Mouse (Mus musculus) limb, embryonic 15.5 days (tissue): ENCODE measurements around the gene Abtb2. TPM values are rescaled to one million over a fixed set of nuclear protein-coding genes. Genes with fewer than 3 reads are reported as not detected.
A peak's percentile ranks its signal among the peaks of the same experiment; 100 is the strongest.

ENCODE experiments used
- ATAC-seq: fragments of 200-750 bp; cut with Nextera tagmentation; 2 replicates; pipeline ENCODE4 v1.8.0; 2017; ENCODE audit warnings: low read depth, moderate TSS enrichment; ENCODE audit not compliant: insufficient number of reproducible peaks, low FRiP score, low TSS enrichment
- H3K27ac ChIP-seq: fragments of 300-500 bp; sonication (generic); 2 replicates; pipeline ENCODE4 v1.5.1; 2015; ENCODE audit warnings: moderate library complexity, mild to moderate bottlenecking, inconsistent platforms
- H3K27me3 ChIP-seq: fragments of 300-500 bp; sonication (generic); 2 replicates; pipeline ENCODE4 v1.6.1; 2015; ENCODE audit warnings: inconsistent platforms
- H3K36me3 ChIP-seq: fragments of 300-500 bp; sonication (generic); 2 replicates; pipeline ENCODE4 v1.6.1; 2015; ENCODE audit warnings: inconsistent platforms
- H3K4me1 ChIP-seq: fragments of 300-500 bp; sonication (generic); 2 replicates; pipeline ENCODE4 v1.6.1; 2015; ENCODE audit warnings: inconsistent platforms
- H3K4me2 ChIP-seq: fragments of 300-500 bp; sonication (generic); 2 replicates; pipeline ENCODE4 v1.6.1; 2015; ENCODE audit warnings: mild to moderate bottlenecking, inconsistent platforms
- H3K4me3 ChIP-seq: fragments of 300-500 bp; sonication (generic); 2 replicates; pipeline ENCODE4 v1.5.1; 2015; ENCODE audit warnings: mild to moderate bottlenecking, inconsistent platforms
- H3K9ac ChIP-seq: fragments of 300-500 bp; sonication (generic); 2 replicates; pipeline ENCODE4 v1.6.1; 2015; ENCODE audit warnings: inconsistent platforms
- H3K9me3 ChIP-seq: fragments of 300-500 bp; sonication (generic); 2 replicates; pipeline ENCODE4 v1.6.1; 2016; ENCODE audit warnings: inconsistent platforms
- WGBS: fragments of 180-500 bp; shearing (Covaris S2); methylation state at CpG from one replicate; pipeline ENCODE4 v1.1.7; 2015; 5-methylcytosine and 5-hydroxymethylcytosine counted together
- polyA plus RNA-seq: library from polyadenylated mRNA; unstranded; fragments of >200 nt; fragmentation: Nextera tagmentation; extraction: Ambion mirVana; gene quantifications from 2 replicates; pipeline ENCODE4 v1.2.1, GENCODE M21; 2015

Abtb2 gene
- polyA plus RNA-seq, 1 experiment from 2014 or later: 16.7 TPM

DNA sequence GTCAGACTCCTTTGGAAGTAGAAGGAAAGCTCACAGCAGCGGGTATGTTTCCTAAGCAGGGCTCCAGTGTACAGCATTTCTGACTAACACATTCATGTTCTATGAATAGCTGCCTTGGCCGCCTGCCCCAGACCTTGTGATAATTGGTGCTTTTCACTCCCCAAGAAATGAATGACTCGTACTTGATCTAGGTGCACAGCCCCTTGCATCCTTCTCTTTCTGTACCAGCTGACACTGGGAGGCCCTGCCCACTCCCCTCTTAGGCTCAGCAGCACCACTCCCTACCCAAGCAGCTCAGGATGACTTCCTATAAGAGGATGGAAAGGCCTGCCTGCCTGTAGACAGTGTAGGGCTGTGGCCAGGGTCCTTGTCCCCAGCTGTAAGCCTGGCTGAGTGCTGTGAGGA, 104.2 kb downstream of the Abtb2 start:
- 49% methylated on average over 3 of the region's 3 CpGs for WGBS
- Histone ChIP-seq H3K36me3 (no peaks in the 10 kb centered on the region), H3K27ac (peak overlapping the region; percentile 61), H3K27me3 (no peaks in the 10 kb centered on the region), H3K4me2 (no peak overlapping the region), H3K9me3 (no peaks in the 10 kb centered on the region), H3K4me1 (peaks cover 52% of the 10 kb centered on the region), H3K4me3 (no peak overlapping the region), H3K9ac (no peak overlapping the region)
- peak; percentile 69 for ATAC-seq

DNA sequence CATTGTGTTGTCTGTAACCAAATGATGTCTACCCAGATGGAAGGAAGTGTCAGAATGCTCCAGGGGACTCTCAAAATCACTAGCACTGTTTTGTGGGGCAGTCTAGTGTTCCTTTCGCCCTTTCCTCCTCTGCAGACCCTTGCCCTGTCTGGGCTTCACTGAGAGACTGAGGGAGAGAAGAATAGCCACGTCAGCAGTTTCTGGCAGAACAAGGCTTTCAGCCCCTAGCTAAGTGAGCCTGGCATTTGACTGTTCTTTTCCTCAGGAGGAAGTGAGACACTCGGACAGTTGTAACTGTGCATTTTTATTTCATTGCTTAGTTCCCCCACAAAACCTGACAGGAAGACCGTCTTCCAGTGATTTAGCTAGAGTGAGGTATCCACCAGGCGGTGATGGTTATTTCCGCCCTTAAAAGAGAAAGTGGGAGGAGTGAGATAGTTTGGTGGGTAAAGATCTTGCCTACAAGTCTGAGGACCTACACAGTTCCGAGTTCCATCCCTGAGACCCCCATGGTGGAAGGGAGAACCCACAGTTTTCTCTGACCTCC, 106.5 kb downstream of the Abtb2 start:
- H3K4me2 ChIP-seq: no peak overlapping the region
- H3K27ac ChIP-seq: peak overlapping the region; percentile 28
- no peaks in the 10 kb centered on the region for H3K36me3 ChIP-seq
- 63% methylated on average over 7 of the region's 7 CpGs for WGBS
- H3K4me3 ChIP-seq: no peak overlapping the region
- no peaks in the 10 kb centered on the region for H3K27me3 ChIP-seq
- H3K9ac ChIP-seq: no peak overlapping the region
- peaks cover 60% of the 10 kb centered on the region for H3K4me1 ChIP-seq
- no peaks in the 10 kb centered on the region for H3K9me3 ChIP-seq
- no peak for ATAC-seq

GRCm38 (mm10) chr2:103673609-103674008, 107.5 kb downstream of the Abtb2 start:
- Histone ChIP-seq H3K4me3 (no peak overlapping the region), H3K9me3 (no peaks in the 10 kb centered on the region), H3K9ac (no peak overlapping the region), H3K36me3 (no peaks in the 10 kb centered on the region), H3K27ac (no peak overlapping the region), H3K4me2 (no peak overlapping the region), H3K4me1 (peaks cover 50% of the 10 kb centered on the region), H3K27me3 (no peaks in the 10 kb centered on the region)
- WGBS: 78% methylated on average over 4 of the region's 4 CpGs
- no peak for ATAC-seq

DNA sequence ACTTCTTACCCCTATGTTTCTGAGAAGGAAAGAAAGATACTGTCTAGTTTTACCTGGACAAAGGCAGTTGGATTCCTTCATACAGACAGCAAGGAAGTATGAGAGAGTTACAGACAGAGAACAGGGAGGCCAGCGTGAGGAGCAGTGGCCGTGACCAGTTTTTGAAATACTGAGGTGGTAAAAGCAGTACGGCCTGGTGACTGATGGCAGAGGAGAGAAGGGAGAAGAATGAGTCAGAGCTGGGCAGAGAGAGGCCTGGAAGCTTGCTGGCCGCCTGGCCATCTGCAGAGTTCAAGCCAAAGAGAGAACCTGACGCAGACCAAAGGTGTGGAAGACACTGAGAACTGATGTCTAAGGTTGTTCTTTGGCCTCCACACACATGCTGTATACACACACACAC, 109.3 kb downstream of the Abtb2 start:
- ATAC-seq: no peak
- Histone ChIP-seq H3K4me2 (no peak overlapping the region), H3K27me3 (no peaks in the 10 kb centered on the region), H3K4me1 (peaks cover 43% of the 10 kb centered on the region), H3K36me3 (no peaks in the 10 kb centered on the region), H3K4me3 (no peak overlapping the region), H3K27ac (no peak overlapping the region), H3K9ac (no peak overlapping the region), H3K9me3 (no peaks in the 10 kb centered on the region)
- WGBS: 88% methylated on average over 5 of the region's 5 CpGs

DNA sequence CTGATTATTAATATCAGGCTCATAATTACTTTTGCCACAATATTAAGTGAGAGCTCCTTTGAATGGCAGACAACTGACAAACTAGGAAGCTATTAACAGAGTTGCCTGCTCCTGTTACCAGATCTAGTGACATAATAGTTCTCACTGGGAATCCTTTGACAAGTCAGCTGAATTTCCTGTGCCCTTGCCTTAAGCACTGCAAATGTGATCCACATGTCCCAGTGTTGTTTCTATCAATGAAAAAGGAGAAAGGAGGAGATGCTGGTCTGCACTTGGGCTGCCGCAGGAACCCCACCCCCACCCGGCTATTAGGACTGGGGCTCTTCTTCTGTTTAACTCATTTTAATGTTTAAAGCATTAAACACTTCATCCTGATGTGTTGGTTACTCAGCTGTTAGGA, 110.7 kb downstream of the Abtb2 start:
- Histone ChIP-seq H3K27ac (no peak overlapping the region), H3K4me2 (no peak overlapping the region)
- no peak for ATAC-seq

GRCm38 (mm10) chr2:103677614-103678369, 111.7 kb downstream of the Abtb2 start:
- no peak for ATAC-seq
- Histone ChIP-seq H3K9me3 (no peaks in the 10 kb centered on the region), H3K9ac (no peak overlapping the region), H3K27me3 (no peaks in the 10 kb centered on the region), H3K4me3 (no peak overlapping the region), H3K36me3 (no peaks in the 10 kb centered on the region), H3K27ac (no peak overlapping the region), H3K4me2 (no peak overlapping the region), H3K4me1 (peaks cover 38% of the 10 kb centered on the region)
- WGBS: 78% methylated on average over 7 of the region's 7 CpGs

More for the DNA sequence above, 110.7 kb downstream of the Abtb2 start:
- no peaks in the 10 kb centered on the region for H3K27me3 ChIP-seq
- no peaks in the 10 kb centered on the region for H3K36me3 ChIP-seq
- H3K9ac ChIP-seq: no peak overlapping the region
- no peak overlapping the region for H3K4me3 ChIP-seq
- H3K9me3 ChIP-seq: no peaks in the 10 kb centered on the region
- WGBS: 38% methylated on average over 2 of the region's 2 CpGs
- H3K4me1 ChIP-seq: peaks cover 44% of the 10 kb centered on the region

DNA sequence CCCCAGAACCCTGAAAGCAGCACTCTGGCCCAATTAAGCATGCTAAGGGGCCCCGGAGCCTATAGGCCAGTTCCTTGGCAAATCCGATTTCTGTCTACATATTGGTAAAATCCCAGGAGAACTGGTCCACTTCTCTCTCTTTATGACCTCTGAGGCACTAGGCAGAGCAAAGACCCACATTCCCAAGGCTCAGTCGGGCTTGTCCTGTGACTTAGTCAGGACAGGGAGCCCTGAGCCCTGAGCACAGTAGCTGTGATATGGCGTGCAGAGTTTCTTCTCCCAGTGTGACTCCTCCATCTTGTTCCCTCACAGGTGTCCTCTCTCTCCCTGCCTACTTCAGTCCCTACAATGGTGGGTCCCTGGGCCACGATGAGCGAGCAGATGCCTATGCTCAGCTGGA, 112.3 kb downstream of the Abtb2 start:
- Histone ChIP-seq H3K4me3 (no peak overlapping the region), H3K4me2 (no peak overlapping the region), H3K27ac (no peak overlapping the region), H3K9ac (no peak overlapping the region), H3K36me3 (no peaks in the 10 kb centered on the region), H3K9me3 (no peaks in the 10 kb centered on the region), H3K4me1 (peaks cover 39% of the 10 kb centered on the region), H3K27me3 (no peaks in the 10 kb centered on the region)
- no peak for ATAC-seq
- 84% methylated on average over 6 of the region's 6 CpGs for WGBS

DNA sequence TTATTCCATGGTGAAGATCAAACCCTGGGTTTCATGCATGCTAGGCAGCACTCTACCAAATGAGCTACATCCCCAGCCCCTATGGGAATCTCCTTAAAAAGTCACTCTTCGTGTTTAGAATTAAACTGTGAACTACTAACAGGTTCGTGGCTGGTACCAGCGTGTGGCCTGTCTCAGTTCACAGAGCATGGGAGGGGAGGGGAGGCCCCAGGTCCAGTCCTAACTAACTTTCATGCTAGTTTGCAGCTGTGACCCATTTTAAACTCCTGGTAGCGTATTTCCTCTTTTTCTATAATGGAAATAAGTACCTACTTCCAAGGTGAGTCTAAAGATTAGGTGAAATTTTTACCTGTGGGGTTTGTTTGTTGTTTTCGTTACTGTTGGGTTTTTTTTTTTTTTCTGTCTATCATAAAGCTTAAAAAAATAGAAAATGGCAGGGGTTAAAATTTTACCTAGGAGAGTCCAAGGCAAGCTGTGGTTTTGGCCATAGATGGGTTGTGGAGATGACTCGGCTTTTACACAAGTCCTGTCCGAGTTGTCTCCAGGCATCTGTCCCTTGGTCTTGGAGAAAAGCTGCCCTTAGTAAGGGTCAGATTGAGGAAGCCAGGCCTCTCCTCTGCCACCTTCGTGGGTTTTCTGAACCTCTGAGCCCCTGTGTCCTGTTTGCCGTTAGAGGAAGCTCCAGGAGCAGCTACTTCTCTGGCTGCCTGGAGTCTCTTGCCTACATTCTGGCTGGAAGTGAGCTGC, 114.4 kb downstream of the Abtb2 start:
- no peak for ATAC-seq
- no peaks in the 10 kb centered on the region for H3K9me3 ChIP-seq
- 73% methylated on average over 9 of the region's 9 CpGs for WGBS
- H3K27ac ChIP-seq: no peak overlapping the region
- no peak overlapping the region for H3K9ac ChIP-seq
- H3K4me1 ChIP-seq: peaks cover 44% of the 10 kb centered on the region
- no peaks in the 10 kb centered on the region for H3K36me3 ChIP-seq
- H3K4me3 ChIP-seq: no peak overlapping the region
- no peak overlapping the region for H3K4me2 ChIP-seq
- no peaks in the 10 kb centered on the region for H3K27me3 ChIP-seq

GRCm38 (mm10) chr2:103681149-103681548, 115.0 kb downstream of the Abtb2 start:
- Histone ChIP-seq H3K4me1 (peaks cover 47% of the 10 kb centered on the region), H3K9me3 (no peaks in the 10 kb centered on the region), H3K27ac (no peak overlapping the region), H3K36me3 (no peaks in the 10 kb centered on the region), H3K27me3 (no peaks in the 10 kb centered on the region), H3K4me3 (no peak overlapping the region), H3K4me2 (no peak overlapping the region), H3K9ac (no peak overlapping the region)
- 88% methylated on average over 5 of the region's 5 CpGs for WGBS
- ATAC-seq: no peak

DNA sequence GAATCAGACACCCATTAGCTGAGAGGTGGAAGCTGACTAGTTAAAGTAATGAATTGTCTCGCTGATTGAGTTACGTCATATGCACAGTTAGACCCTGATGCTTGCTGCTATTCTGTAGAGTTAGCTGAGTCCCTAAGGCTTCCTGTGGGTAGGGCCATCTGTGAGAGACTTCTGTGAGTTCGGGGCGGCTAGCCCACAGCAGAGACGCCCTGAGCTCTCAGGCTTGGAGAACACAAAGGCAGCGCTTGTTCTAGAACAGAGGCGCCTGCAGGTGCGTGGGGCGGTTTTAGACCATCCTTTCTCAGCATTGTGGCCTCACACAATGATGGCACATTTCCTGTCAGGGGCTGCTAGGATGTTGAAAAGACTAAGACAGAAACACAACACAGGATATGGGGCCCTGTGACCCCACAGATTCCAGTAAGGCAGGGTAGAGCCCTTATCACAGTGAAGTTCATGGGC, 116.2 kb downstream of the Abtb2 start:
- H3K9me3 ChIP-seq: no peaks in the 10 kb centered on the region
- no peak overlapping the region; the same call in 1 of the 2 replicates for H3K27ac ChIP-seq
- no peak for ATAC-seq
- H3K4me2 ChIP-seq: no peak overlapping the region
- no peaks in the 10 kb centered on the region for H3K36me3 ChIP-seq
- WGBS: 69% methylated on average over 9 of the region's 9 CpGs
- H3K4me3 ChIP-seq: no peak overlapping the region
- peaks cover 42% of the 10 kb centered on the region for H3K4me1 ChIP-seq
- no peak overlapping the region for H3K9ac ChIP-seq
- no peaks in the 10 kb centered on the region for H3K27me3 ChIP-seq

DNA sequence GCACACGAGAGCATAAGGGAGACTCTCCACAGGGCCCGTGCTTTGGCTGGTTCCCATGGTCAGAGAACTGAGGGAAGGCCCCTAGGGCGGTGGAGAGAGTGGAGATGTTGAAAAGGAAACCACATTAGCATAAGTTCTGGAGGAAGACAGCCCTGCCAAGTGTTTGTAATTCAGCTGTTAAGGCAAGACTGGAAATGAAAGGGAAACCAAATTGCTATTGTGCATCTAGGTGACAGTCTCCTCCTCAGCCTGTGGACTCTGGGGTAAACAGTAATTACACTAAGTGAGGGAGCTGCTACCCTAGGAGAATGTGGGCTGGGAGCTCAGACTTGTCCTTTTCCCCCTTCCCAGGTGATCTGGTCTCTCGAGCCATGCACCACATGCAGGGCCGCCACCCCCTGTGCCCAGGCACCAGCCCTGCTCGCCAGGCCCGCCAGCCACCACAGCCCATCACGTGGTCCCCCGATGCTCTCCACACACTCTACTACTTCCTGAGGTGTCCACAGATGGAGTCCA, 116.9 kb downstream of the Abtb2 start:
- no peak for ATAC-seq
- Histone ChIP-seq H3K27ac (no peak overlapping the region; the same call in 1 of the 2 replicates), H3K9me3 (no peaks in the 10 kb centered on the region), H3K4me3 (no peak overlapping the region), H3K4me2 (no peak overlapping the region), H3K9ac (no peak overlapping the region), H3K27me3 (no peaks in the 10 kb centered on the region), H3K4me1 (peaks cover 39% of the 10 kb centered on the region), H3K36me3 (no peaks in the 10 kb centered on the region)
- WGBS: 78% methylated on average over 9 of the region's 9 CpGs

DNA sequence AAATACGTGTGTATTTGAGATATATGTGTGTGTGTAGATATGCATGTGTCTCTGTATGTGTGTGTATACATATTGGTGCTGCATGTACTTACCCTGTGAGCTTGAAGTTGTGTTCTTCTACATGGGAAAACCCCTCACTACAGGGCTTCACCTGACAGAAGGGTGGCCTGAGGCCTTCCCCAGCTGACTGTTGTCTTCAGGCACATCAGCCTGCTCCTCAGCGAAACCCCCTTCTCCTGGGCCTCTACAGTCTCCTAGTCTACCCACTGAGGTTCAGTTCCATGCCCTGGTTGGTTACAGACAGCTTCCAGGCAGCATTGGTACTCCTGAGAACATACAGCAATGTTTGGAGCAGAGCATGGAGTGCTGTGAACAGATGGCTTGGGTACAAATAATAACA, 118.3 kb downstream of the Abtb2 start:
- Histone ChIP-seq H3K27me3 (no peaks in the 10 kb centered on the region), H3K27ac (no peak overlapping the region)

More for the DNA sequence above, 118.3 kb downstream of the Abtb2 start:
- H3K4me3 ChIP-seq: no peak overlapping the region
- no peak for ATAC-seq
- peaks cover 35% of the 10 kb centered on the region for H3K4me1 ChIP-seq
- no peaks in the 10 kb centered on the region for H3K36me3 ChIP-seq
- H3K4me2 ChIP-seq: no peak overlapping the region
- 85% methylated on average over 2 of the region's 2 CpGs for WGBS
- no peaks in the 10 kb centered on the region for H3K9me3 ChIP-seq
- H3K9ac ChIP-seq: no peak overlapping the region
